Mouse (Mus musculus) megakaryocyte, embryonic 14.5 days (primary cell): ENCODE results near the gene Alox12b.

Experiments used
- FLI1 ChIP-seq: IDR thresholded peaks from 2 replicates; pipeline ENCODE4 v1.6.1; 2012; ENCODE audit warnings: low read length, inconsistent platforms, mixed read lengths
- GATA1 ChIP-seq: IDR thresholded peaks from 3 replicates; pipeline ENCODE4 v1.6.1; 2012; ENCODE audit warnings: mixed read lengths, low read length, inconsistent platforms, borderline replicate concordance

DNA sequence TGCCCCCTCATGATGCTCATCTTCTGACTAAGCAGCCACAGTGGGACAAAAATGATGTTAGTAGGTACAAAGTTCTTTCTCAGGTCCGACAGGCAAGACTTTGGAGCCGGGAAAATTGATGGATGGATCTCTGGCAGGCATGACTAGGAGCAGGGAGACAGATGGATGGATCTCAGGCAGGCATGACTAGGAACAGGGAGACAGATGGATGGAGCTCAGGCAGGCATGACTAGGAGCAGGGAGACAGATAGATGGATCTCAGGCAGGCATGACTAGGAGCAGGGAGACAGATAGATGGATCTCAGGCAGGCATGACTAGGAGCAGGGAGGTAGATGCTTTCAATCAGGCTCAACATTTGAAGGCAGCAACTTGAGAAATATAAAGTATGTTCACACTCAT lies 54.6 kb downstream of the Alox12b start:
- TF ChIP-seq GATA1 (no peak), FLI1 (no peak)
